Mouse (Mus musculus): ENCODE results near the gene B3gnt9. TPM values are rescaled to one million over a fixed set of nuclear protein-coding genes. Genes with fewer than 3 reads are reported as not detected.

Gene B3gnt9
- total and polyA plus RNA-seq, 3 experiments: 2.7 to 4.7 TPM; not detected in 1

GRCm38 (mm10) chr8:105264024-105264982 lies 9.3 kb upstream of the B3gnt9 start, which contains the start of the genes Tradd and Fbxl8 (continued):
- TF ChIP-seq SMC3 (IDR thresholded peaks at IDR 0.05; ENCODE audit: low read depth, low read length) (no peak), ZMIZ1 (IDR thresholded peaks at IDR 0.05; ENCODE audit: low read depth, low read length) (peak; percentile 85; the same call in 1 of the 2 replicates), MYC (IDR thresholded peaks at IDR 0.05; ENCODE audit: low read depth, low read length) (no peak), ZC3H11A (IDR thresholded peaks at IDR 0.05; ENCODE audit: low read depth, low read length) (no peak)

GRCm38 (mm10) chr8:105263244-105263912 lies 8.4 kb upstream of the B3gnt9 start:
- Histone ChIP-seq H3K4me1 (ENCODE audit: control insufficient read depth in 1 of 2, insufficient read depth in 2 of 2, low read length in 2 of 2) (peaks cover 7 to 36% of the 10 kb centered on the region in 2 experiments), H3K9me3 (replicated peaks; ENCODE audit: insufficient read depth, low read length) (no peaks in the 10 kb centered on the region), H3K27me3 (ENCODE audit: control insufficient read depth in 1 of 2, insufficient read depth in 2 of 2, low read length in 2 of 2) (no peaks in the 10 kb centered on the region), H3K4me3 (ENCODE audit: control insufficient read depth in 1 of 2, insufficient read depth in 1 of 2, low read depth in 2 of 2, low read length in 2 of 2) (peak overlapping the region; percentile 84 to 98), H3K27ac (ENCODE audit: control insufficient read depth, low read depth, low read length) (peak overlapping the region; percentile 34; the same call in 1 of the 2 replicates), H3K9ac (ENCODE audit: control insufficient read depth, low read depth, low read length, poor library complexity, severe bottlenecking) (peak overlapping the region; percentile 91), H3K36me3 (ENCODE audit: control insufficient read depth in 1 of 2, insufficient read depth in 2 of 2, low read length in 2 of 2) (peaks cover 0 to 25% of the 10 kb centered on the region in 2 experiments; a peak in 2 of 4 replicates), H3K79me2 (ENCODE audit: control insufficient read depth, insufficient read depth, low read length, poor library complexity) (peaks cover 15% of the 10 kb centered on the region)
- peak; percentile 57 for DNase-seq (ENCODE audit: low read depth, low spot score)
- TF ChIP-seq ZNF384 (IDR thresholded peaks at IDR 0.05; ENCODE audit: low read depth, low read length) (peak; percentile 57; the same call in 1 of the 2 replicates), CTCF (IDR thresholded peaks at IDR 0.05 in 2 of 3, conservative IDR thresholded peaks at IDR 0.05 in 1 of 3; ENCODE audit: control insufficient read depth in 1 of 3, insufficient read depth in 1 of 3, low read depth in 2 of 3, low read length in 3 of 3, poor library complexity in 1 of 3, severe bottlenecking in 1 of 3) (0 out of 6 replicates have a peak, but pooled peaks of 1 of the 3 experiments have one; percentile 0), CHD1 (IDR thresholded peaks at IDR 0.05; ENCODE audit: low read depth, low read length) (no peak), KAT2A (conservative IDR thresholded peaks at IDR 0.05; ENCODE audit: low read depth, low read length) (no peak), ETS1 (IDR thresholded peaks at IDR 0.05; ENCODE audit: low read depth, low read length) (no peak), GATA1 (IDR thresholded peaks at IDR 0.05; ENCODE audit: low read depth, low read length) (peak; percentile 30; the same call in 1 of the 2 replicates), POLR2A (IDR thresholded peaks at IDR 0.05; ENCODE audit: control insufficient read depth in 1 of 2, insufficient read depth in 1 of 2, low read depth in 1 of 2, low read length in 2 of 2, poor library complexity in 1 of 2) (0 out of 4 replicates have a peak, but pooled peaks of 1 of the 2 experiments have one; percentile 5)

DNA sequence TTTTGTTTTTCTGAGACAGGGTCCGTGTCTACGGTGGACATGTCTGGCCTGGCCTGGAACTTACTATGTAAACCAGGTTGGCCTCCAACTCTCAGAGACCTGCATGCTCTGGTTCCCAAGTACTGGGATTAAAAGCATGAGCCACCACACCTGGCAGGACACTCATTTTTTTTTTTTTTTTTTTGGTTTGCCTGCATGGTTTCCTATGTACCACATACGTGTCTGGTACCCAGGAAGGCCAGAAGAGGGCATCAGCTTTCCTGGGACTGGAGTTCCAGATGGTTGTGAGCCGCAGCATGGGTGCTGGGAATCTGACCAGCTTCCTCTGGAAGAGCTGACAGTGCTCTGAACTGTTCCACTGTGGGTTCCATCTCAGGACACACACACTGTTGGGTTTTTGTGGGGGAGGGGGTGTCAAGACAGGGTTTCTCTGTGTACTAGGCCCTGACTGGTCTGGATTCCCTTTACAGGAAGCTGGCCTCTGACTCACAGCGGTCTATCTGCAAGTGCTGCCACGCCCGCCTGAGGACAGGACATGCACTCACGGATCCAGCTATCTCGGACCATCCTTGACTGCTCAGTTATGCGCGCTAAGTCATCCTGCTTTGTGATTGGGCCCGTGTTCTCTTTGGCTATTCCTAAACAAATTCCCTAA lies 6.5 kb upstream of the B3gnt9 start:
- Histone ChIP-seq H3K4me3 (ENCODE audit: control insufficient read depth in 1 of 2, insufficient read depth in 1 of 2, low read depth in 2 of 2, low read length in 2 of 2) (no peak overlapping the region), H3K9ac (ENCODE audit: control insufficient read depth, low read depth, low read length, poor library complexity, severe bottlenecking) (no peak overlapping the region), H3K27ac (ENCODE audit: control insufficient read depth, low read depth, low read length) (peak overlapping the region; percentile 49), H3K4me1 (ENCODE audit: control insufficient read depth in 1 of 2, insufficient read depth in 2 of 2, low read length in 2 of 2) (peaks cover 0 to 30% of the 10 kb centered on the region in 2 experiments; a peak in 2 of 4 replicates), H3K36me3 (ENCODE audit: control insufficient read depth in 1 of 2, insufficient read depth in 2 of 2, low read length in 2 of 2) (peaks cover 0 to 17% of the 10 kb centered on the region in 2 experiments; a peak in 2 of 4 replicates), H3K79me2 (ENCODE audit: control insufficient read depth, insufficient read depth, low read length, poor library complexity) (peaks cover 15% of the 10 kb centered on the region), H3K27me3 (ENCODE audit: control insufficient read depth in 1 of 2, insufficient read depth in 2 of 2, low read length in 2 of 2) (no peaks in the 10 kb centered on the region), H3K9me3 (replicated peaks; ENCODE audit: insufficient read depth, low read length) (no peaks in the 10 kb centered on the region)
- TF ChIP-seq POLR2A (IDR thresholded peaks at IDR 0.05; ENCODE audit: control insufficient read depth in 1 of 2, insufficient read depth in 1 of 2, low read depth in 1 of 2, low read length in 2 of 2, poor library complexity in 1 of 2): 0 out of 4 replicates have a peak, but pooled peaks of 1 of the 2 experiments have one; percentile 17
- TF ChIP-seq HCFC1 (IDR thresholded peaks at IDR 0.05; ENCODE audit: low read depth, low read length): no peak
- TF ChIP-seq TBP (IDR thresholded peaks at IDR 0.05; ENCODE audit: low read depth, low read length): 0 out of 2 replicates have a peak, but pooled peaks have one; percentile 40
- no peak for TF ChIP-seq CHD2 (IDR thresholded peaks at IDR 0.05; ENCODE audit: low read length)
- TF ChIP-seq TAL1 (IDR thresholded peaks at IDR 0.05; ENCODE audit: low read length): 0 out of 2 replicates have a peak, but pooled peaks have one; percentile 10
- TF ChIP-seq GATA1 (IDR thresholded peaks at IDR 0.05; ENCODE audit: low read depth, low read length): 0 out of 2 replicates have a peak, but pooled peaks have one; percentile 18
- TF ChIP-seq CTCF (IDR thresholded peaks at IDR 0.05 in 2 of 3, conservative IDR thresholded peaks at IDR 0.05 in 1 of 3; ENCODE audit: control insufficient read depth in 1 of 3, insufficient read depth in 1 of 3, low read depth in 2 of 3, low read length in 3 of 3, poor library complexity in 1 of 3, severe bottlenecking in 1 of 3): peak; percentile 7 to 18 (median 17); a peak in 2 of 6 replicates
- peak; percentile 49 to 63 for TF ChIP-seq EP300 (IDR thresholded peaks at IDR 0.05; ENCODE audit: low read depth in 1 of 2, low read length in 2 of 2)
- 0 out of 2 replicates have a peak, but pooled peaks have one; percentile 36 for TF ChIP-seq SIN3A (IDR thresholded peaks at IDR 0.05; ENCODE audit: low read length)
- peak; percentile 60 for TF ChIP-seq ZNF384 (IDR thresholded peaks at IDR 0.05; ENCODE audit: low read depth, low read length)
- peak; percentile 84 for DNase-seq (ENCODE audit: low read depth, low spot score)

All from MEL (cell line).